Mouse (Mus musculus) MEL (cell line): ENCODE measurements around the gene Comp. TPM values are rescaled to one million over a fixed set of nuclear protein-coding genes. Genes with fewer than 3 reads are reported as not detected.

Experiments used
- DNase-seq: peaks from one replicate; pipeline ENCODE4 v3.0.0; 2011; ENCODE audit warnings: low read depth, low spot score
- H3K27ac ChIP-seq: 2 replicates; pipeline ENCODE4 v1.5.1; 2012; ENCODE audit warnings: low read depth, mild to moderate bottlenecking, control low read depth, low read length, moderate library complexity; ENCODE audit not compliant: control insufficient read depth
- H3K27me3 ChIP-seq, 2 experiments: fragments of 150-350 bp in 1 of 2; sonication (generic) in 1 of 2; 2 replicates each; pipeline ENCODE4 v1.6.1; 2012; ENCODE audit warnings: low read length in 2 of 2, mild to moderate bottlenecking in 2 of 2, improper control_type of control experiment in 1 of 2, moderate library complexity in 1 of 2; ENCODE audit not compliant: insufficient read depth in 2 of 2, control insufficient read depth in 1 of 2
- H3K36me3 ChIP-seq, 2 experiments: 2 replicates each; pipeline ENCODE4 v1.6.1; 2012 to 2014; ENCODE audit warnings: low read length in 2 of 2, improper control_type of control experiment in 1 of 2, inconsistent platforms in 1 of 2, mild to moderate bottlenecking in 1 of 2; ENCODE audit not compliant: insufficient read depth in 2 of 2, control insufficient read depth in 1 of 2
- H3K4me1 ChIP-seq, 2 experiments: fragments of 150-350 bp in 1 of 2; sonication (generic) in 1 of 2; 2 replicates each; pipeline ENCODE4 v1.6.1; 2012; ENCODE audit warnings: low read length in 2 of 2, improper control_type of control experiment in 1 of 2, mild to moderate bottlenecking in 1 of 2; ENCODE audit not compliant: insufficient read depth in 2 of 2, control insufficient read depth in 1 of 2
- H3K4me3 ChIP-seq, 2 experiments: fragments of 150-350 bp in 1 of 2; sonication (generic) in 1 of 2; 2 replicates each; pipeline ENCODE4 v1.5.1; 2012; ENCODE audit warnings: low read depth in 2 of 2, low read length in 2 of 2, mild to moderate bottlenecking in 2 of 2, moderate library complexity in 2 of 2, control low read depth in 1 of 2, improper control_type of control experiment in 1 of 2; ENCODE audit not compliant: control insufficient read depth in 1 of 2, insufficient read depth in 1 of 2
- H3K79me2 ChIP-seq: 2 replicates; pipeline ENCODE4 v1.6.1; 2012; ENCODE audit warnings: mild to moderate bottlenecking, low read length, moderate library complexity; ENCODE audit not compliant: control insufficient read depth, poor library complexity, insufficient read depth
- H3K9ac ChIP-seq: 2 replicates; pipeline ENCODE4 v1.6.1; 2012; ENCODE audit warnings: low read depth, mild to moderate bottlenecking, control low read depth, low read length, moderate library complexity; ENCODE audit not compliant: control insufficient read depth, poor library complexity, severe bottlenecking
- H3K9me3 ChIP-seq: fragments of 150-350 bp; sonication (generic); replicated peaks from 2 replicates; pipeline ENCODE4 v1.6.1; 2012; ENCODE audit warnings: mild to moderate bottlenecking, low read length, improper control_type of control experiment, moderate library complexity; ENCODE audit not compliant: insufficient read depth
- CHD1 ChIP-seq: IDR thresholded peaks from 2 replicates; pipeline ENCODE4 v1.6.1; 2012; ENCODE audit warnings: low read depth, mild to moderate bottlenecking, inconsistent platforms, low read length, improper control_type of control experiment
- E2F4 ChIP-seq: IDR thresholded peaks from 2 replicates; pipeline ENCODE4 v1.6.1; 2011; ENCODE audit warnings: low read depth, low read length, improper control_type of control experiment, borderline replicate concordance
- ELF1 ChIP-seq: IDR thresholded peaks from 2 replicates; pipeline ENCODE4 v1.6.1; 2014; ENCODE audit warnings: low read depth, mild to moderate bottlenecking, inconsistent platforms, low read length, improper control_type of control experiment, moderate library complexity
- ETS1 ChIP-seq: IDR thresholded peaks from 2 replicates; pipeline ENCODE4 v1.6.1; 2012; ENCODE audit warnings: low read depth, mild to moderate bottlenecking, inconsistent platforms, low read length, improper control_type of control experiment, moderate library complexity
- JUND ChIP-seq: IDR thresholded peaks from 2 replicates; pipeline ENCODE4 v1.6.1; 2011; ENCODE audit warnings: low read depth, mild to moderate bottlenecking, improper control_type of control experiment, low read length
- MAFK ChIP-seq: IDR thresholded peaks from 2 replicates; pipeline ENCODE4 v1.6.1; 2011; ENCODE audit warnings: low read depth, mild to moderate bottlenecking, low read length, improper control_type of control experiment, borderline replicate concordance
- MAZ ChIP-seq: IDR thresholded peaks from 2 replicates; pipeline ENCODE4 v1.6.1; 2012; ENCODE audit warnings: low read depth, mild to moderate bottlenecking, inconsistent platforms, low read length, improper control_type of control experiment
- MYC ChIP-seq: IDR thresholded peaks from 2 replicates; pipeline ENCODE4 v1.6.1; 2011; ENCODE audit warnings: low read depth, mild to moderate bottlenecking, low read length, improper control_type of control experiment, moderate library complexity
- NELFE ChIP-seq: IDR thresholded peaks from 2 replicates; pipeline ENCODE4 v1.6.1; 2011; ENCODE audit warnings: low read depth, low read length, improper control_type of control experiment
- POLR2AphosphoS2 ChIP-seq: IDR thresholded peaks from 2 replicates; pipeline ENCODE4 v1.6.1; 2011; ENCODE audit warnings: low read length, improper control_type of control experiment
- RCOR1 ChIP-seq: IDR thresholded peaks from 2 replicates; pipeline ENCODE4 v1.6.1; 2012; ENCODE audit warnings: low read depth, mild to moderate bottlenecking, inconsistent platforms, low read length, improper control_type of control experiment
- SIN3A ChIP-seq: IDR thresholded peaks from 2 replicates; pipeline ENCODE4 v1.6.1; 2012; ENCODE audit warnings: low read length, improper control_type of control experiment, inconsistent platforms
- TBP ChIP-seq: IDR thresholded peaks from 2 replicates; pipeline ENCODE4 v1.8.0; 2011; ENCODE audit warnings: low read depth, low read length, improper control_type of control experiment
- TCF12 ChIP-seq: IDR thresholded peaks from 2 replicates; pipeline ENCODE4 v1.6.1; 2014; ENCODE audit warnings: low read depth, mild to moderate bottlenecking, inconsistent platforms, low read length, improper control_type of control experiment, moderate library complexity
- USF1 ChIP-seq: IDR thresholded peaks from 2 replicates; pipeline ENCODE4 v1.6.1; 2014; ENCODE audit warnings: low read depth, mild to moderate bottlenecking, inconsistent platforms, low read length, improper control_type of control experiment, moderate library complexity
- USF2 ChIP-seq, 2 experiments: IDR thresholded peaks; 2 replicates each; pipeline ENCODE4 v1.6.1; 2011 to 2012; ENCODE audit warnings: improper control_type of control experiment in 2 of 2, low read length in 2 of 2, borderline replicate concordance in 1 of 2, inconsistent platforms in 1 of 2, low read depth in 1 of 2, mild to moderate bottlenecking in 1 of 2; ENCODE audit not compliant: insufficient read depth in 1 of 2
- ZKSCAN1 ChIP-seq: IDR thresholded peaks from 2 replicates; pipeline ENCODE4 v1.6.1; 2012; ENCODE audit warnings: low read depth, mild to moderate bottlenecking, inconsistent platforms, low read length, improper control_type of control experiment, moderate library complexity
- polyA plus RNA-seq, 2 experiments: library from polyadenylated mRNA; stranded (reverse) in 1 of 2; unstranded in 1 of 2; fragments of >175 nt in 1 of 2; fragments of >200 nt in 1 of 2; gene quantifications; 2 replicates each; pipeline versions ENCODE4 v1.2.1 to v1.2.4; 2012; ENCODE audit warnings: low replicate concordance in 2 of 2, low read depth in 1 of 2; ENCODE audit not compliant: insufficient read length in 2 of 2, insufficient read depth in 1 of 2, missing spikeins in 1 of 2
- total RNA-seq: library from RNA; depleted of rRNA; stranded (reverse); fragments of 300-350 nt; gene quantifications from 2 replicates; pipeline ENCODE4 v1.2.3, GENCODE M21; 2012

The Comp gene
- total and polyA plus RNA-seq, 3 experiments: 0.54 TPM; not detected in 2

DNA sequence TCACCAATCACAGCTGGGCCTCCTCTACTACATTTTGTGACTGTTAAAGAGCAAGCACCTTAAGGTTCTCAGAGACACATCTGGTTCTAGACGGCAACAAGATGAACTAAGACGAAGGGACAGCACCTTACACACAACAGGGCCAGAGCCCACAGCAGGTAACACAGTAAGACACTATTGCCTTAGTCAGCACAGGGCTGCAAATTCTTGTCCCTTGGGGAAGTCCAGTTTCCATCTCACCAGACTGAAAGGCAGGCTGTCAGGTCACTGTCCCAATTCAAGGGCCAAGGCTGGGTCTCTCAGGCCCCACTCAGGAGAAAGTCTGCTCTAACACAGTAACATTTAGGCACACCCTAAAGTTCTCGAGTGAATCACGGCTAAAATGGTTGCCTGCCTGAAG lies 25.9 kb upstream of the Comp start:
- no peak for DNase-seq
- TF ChIP-seq ELF1 (no peak), RCOR1 (no peak), E2F4 (no peak), MAFK (no peak), POLR2AphosphoS2 (no peak), TCF12 (no peak), USF1 (no peak), USF2 (IDR thresholded peaks at IDR 0.05; ENCODE audit: borderline replicate concordance in 1 of 2, insufficient read depth in 1 of 2, low read depth in 1 of 2, low read length in 2 of 2) (no peak)
- TF ChIP-seq, all 39 proteins: peak for 0
- no peak overlapping the region for H3K4me3 ChIP-seq
- H3K27ac ChIP-seq: no peak overlapping the region
- peaks cover 81% of the 10 kb centered on the region for H3K79me2 ChIP-seq
- no peaks in the 10 kb centered on the region for H3K9me3 ChIP-seq
- H3K4me1 ChIP-seq: peaks cover 7 to 29% of the 10 kb centered on the region in 2 experiments
- H3K9ac ChIP-seq: no peak overlapping the region
- H3K36me3 ChIP-seq: peaks cover 26 to 27% of the 10 kb centered on the region in 2 experiments
- no peaks in the 10 kb centered on the region for H3K27me3 ChIP-seq

DNA sequence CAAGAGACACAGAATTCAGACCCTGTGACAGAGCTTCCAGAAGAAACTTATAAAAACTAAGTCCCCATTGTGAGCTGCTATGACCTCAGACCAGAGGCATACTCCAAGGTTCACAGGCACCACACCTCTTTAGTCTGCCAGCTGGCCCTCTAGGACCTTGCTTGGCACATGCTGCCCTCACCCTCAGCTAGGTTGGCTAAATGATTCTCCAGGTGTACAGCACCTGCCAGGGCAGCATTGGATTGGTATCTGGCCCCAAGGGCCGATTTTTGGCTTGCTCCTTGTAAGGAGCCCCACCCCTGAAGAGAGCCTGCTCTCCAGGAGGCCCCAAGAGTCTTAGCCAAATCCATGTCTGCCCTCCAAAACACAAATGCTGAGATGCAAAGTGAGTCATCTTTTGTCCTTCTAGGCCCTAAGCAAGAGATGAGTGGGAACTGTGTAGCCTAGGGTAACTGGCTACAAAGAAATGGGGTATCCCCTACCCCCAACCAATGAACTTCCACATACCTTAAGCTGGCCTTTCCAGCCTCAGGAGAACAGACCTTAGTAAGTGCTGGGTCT lies 25.4 kb upstream of the Comp start:
- Histone ChIP-seq H3K79me2 (peaks cover 86% of the 10 kb centered on the region), H3K4me1 (peaks cover 7 to 29% of the 10 kb centered on the region in 2 experiments)
- no peak for TF ChIP-seq SIN3A
- no peak for TF ChIP-seq TBP
- no peak for TF ChIP-seq ETS1
- TF ChIP-seq RCOR1: no peak
- no peak for TF ChIP-seq NELFE
- no peak for TF ChIP-seq CHD1
- TF ChIP-seq ZKSCAN1: no peak
- no peak for TF ChIP-seq E2F4
- TF ChIP-seq JUND: no peak
- no peak for TF ChIP-seq MYC
- TF ChIP-seq MAZ: no peak
- no peak for TF ChIP-seq MAFK
- TF ChIP-seq, all 39 proteins: peak for 0
- Histone ChIP-seq H3K27me3 (no peaks in the 10 kb centered on the region), H3K36me3 (peaks cover 22 to 26% of the 10 kb centered on the region in 2 experiments), H3K9me3 (no peaks in the 10 kb centered on the region), H3K9ac (no peak overlapping the region), H3K4me3 (no peak overlapping the region), H3K27ac (no peak overlapping the region)
- no peak for DNase-seq
